Mouse (Mus musculus) bone marrow macrophage, adult 2 months (primary cell): ENCODE measurements around the gene Picalm.

Source experiments
- CTCF ChIP-seq: IDR thresholded peaks from 2 replicates; pipeline ENCODE4 v1.5.1; 2012; ENCODE audit warnings: low read depth, mild to moderate bottlenecking, low read length, moderate library complexity
- POLR2A ChIP-seq: IDR thresholded peaks from 2 replicates; pipeline ENCODE4 v1.6.1; 2012; ENCODE audit warnings: mild to moderate bottlenecking, low read depth, low read length, borderline replicate concordance

- TF ChIP-seq CTCF (no peak), POLR2A (no peak)
Measured at GRCm38 (mm10) chr7:90099248-90099647, 30.8 kb upstream of the Picalm start.
